Mouse (Mus musculus) heart, embryonic 13.5 days (tissue): ENCODE measurements at regions not wholly inside any gene's neighbourhood (a gene's known extent, or its start where the extent isn't known, plus 50 kb on each side); places are given as distances from the start of the nearest gene placed in this dataset.

Experiments used
- ATAC-seq: fragments of 200-750 bp; cut with Nextera tagmentation; 2 replicates; pipeline ENCODE4 v1.8.0; 2017; ENCODE audit warnings: moderate TSS enrichment; ENCODE audit not compliant: insufficient number of reproducible peaks, low FRiP score, low TSS enrichment; ENCODE audit errors: extremely low read depth
- H3K27ac ChIP-seq: fragments of 300-500 bp; sonication (generic); replicated peaks from 2 replicates; pipeline ENCODE4 v1.5.1; 2015; ENCODE audit warnings: moderate library complexity, mild to moderate bottlenecking, inconsistent platforms
- H3K27me3 ChIP-seq: fragments of 300-500 bp; sonication (generic); replicated peaks from 2 replicates; pipeline ENCODE4 v1.6.1; 2015; ENCODE audit warnings: mild to moderate bottlenecking, inconsistent platforms
- H3K36me3 ChIP-seq: fragments of 300-500 bp; sonication (generic); 2 replicates; pipeline ENCODE4 v1.6.1; 2015; ENCODE audit warnings: mild to moderate bottlenecking, inconsistent platforms
- H3K4me1 ChIP-seq: fragments of 300-500 bp; sonication (generic); 2 replicates; pipeline ENCODE4 v1.6.1; 2015; ENCODE audit warnings: inconsistent platforms
- H3K4me2 ChIP-seq: fragments of 300-500 bp; sonication (generic); 2 replicates; pipeline ENCODE4 v1.6.1; 2015; ENCODE audit warnings: inconsistent platforms, mild to moderate bottlenecking, moderate library complexity
- H3K4me3 ChIP-seq: fragments of 300-500 bp; sonication (generic); 2 replicates; pipeline ENCODE4 v1.5.1; 2015; ENCODE audit warnings: moderate library complexity, mild to moderate bottlenecking, inconsistent platforms
- H3K9ac ChIP-seq: fragments of 300-500 bp; sonication (generic); 2 replicates; pipeline ENCODE4 v1.6.1; 2015; ENCODE audit warnings: inconsistent platforms, mild to moderate bottlenecking, moderate library complexity
- H3K9me3 ChIP-seq: fragments of 300-500 bp; sonication (generic); 2 replicates; pipeline ENCODE4 v1.6.1; 2016; ENCODE audit warnings: inconsistent platforms
- WGBS: fragments of 180-500 bp; shearing (Covaris S2); methylation state at CpG from one replicate; pipeline ENCODE4 v1.1.7; 2015; ENCODE audit warnings: mixed read lengths; 5-methylcytosine and 5-hydroxymethylcytosine counted together

DNA sequence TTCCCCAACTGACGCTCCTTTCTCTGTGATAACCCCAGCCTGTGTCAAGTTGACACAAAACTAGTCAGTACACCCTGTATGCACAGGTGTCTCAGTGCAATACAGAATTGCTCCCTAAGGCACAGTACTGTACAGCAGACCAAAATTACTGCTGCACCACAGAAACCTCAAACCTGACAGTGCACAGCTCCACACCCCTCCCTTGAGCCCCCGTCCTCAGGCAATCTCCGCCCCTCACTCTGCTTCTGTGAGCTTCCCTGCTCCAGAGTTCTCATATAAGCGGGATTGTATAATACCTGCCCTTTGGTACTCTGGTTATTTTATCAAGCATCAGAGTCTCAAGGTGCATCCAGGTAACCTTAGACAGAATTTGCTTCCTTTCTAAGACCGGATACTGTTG lies 76.5 kb upstream of the Cachd1 start:
- H3K36me3 ChIP-seq, result no peaks in the 10 kb centered on the region
- no peaks in the 10 kb centered on the region for H3K4me1 ChIP-seq
- WGBS, result 64% methylated on average over 5 of the region's 5 CpGs
- no peaks in the 10 kb centered on the region for H3K9me3 ChIP-seq
- no peak overlapping the region for H3K4me2 ChIP-seq
- no peaks in the 10 kb centered on the region for H3K27me3 ChIP-seq
- H3K4me3 ChIP-seq, result no peak overlapping the region
- no peak for ATAC-seq
- H3K27ac ChIP-seq, result no peak overlapping the region
- no peak overlapping the region for H3K9ac ChIP-seq

DNA sequence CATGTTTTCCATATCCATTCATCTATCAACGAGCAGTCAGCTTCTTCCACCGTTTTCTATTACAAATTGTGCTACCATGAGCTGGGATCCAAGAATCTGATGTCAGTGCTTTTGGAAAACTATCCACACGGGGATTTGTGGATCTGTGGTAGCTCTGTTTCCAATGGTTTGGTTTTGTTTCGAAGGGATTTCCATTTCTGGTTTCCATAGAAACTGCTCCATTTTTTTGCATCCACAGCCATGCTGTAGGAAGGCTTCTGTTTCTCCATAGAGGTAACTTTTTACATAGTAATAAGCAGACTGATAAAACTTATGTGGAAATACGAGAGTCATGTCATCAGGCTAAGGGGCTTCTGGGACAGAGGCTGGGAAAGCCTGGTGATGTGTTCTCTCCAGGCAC lies 76.1 kb upstream of the Cachd1 start:
- H3K4me3 ChIP-seq, result no peak overlapping the region
- 61% methylated on average over 5 of the region's 5 CpGs for WGBS

DNA sequence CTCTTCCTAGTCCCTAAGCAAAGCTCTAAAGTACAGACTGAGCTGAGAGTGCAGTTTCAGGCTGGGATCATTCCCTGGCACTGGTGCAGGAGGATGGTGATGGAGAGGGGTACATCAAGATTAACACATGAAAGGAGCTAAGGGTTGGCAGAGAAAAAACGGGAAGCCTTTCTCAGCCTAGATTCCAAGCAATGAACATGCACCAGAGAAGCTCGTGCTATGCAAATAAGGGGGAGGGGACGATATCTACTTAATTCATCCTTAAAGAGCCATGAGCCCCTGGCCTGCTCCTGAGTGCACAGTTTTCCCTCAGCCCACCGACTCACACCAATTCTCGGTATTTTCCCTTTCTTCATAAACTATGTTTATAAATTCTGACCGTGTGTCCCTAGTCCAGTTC lies 70.5 kb upstream of the Cachd1 start:
- no peak overlapping the region for H3K4me2 ChIP-seq
- H3K27ac ChIP-seq, result no peak overlapping the region
- no peaks in the 10 kb centered on the region for H3K9me3 ChIP-seq
- H3K4me1 ChIP-seq, result no peaks in the 10 kb centered on the region
- peaks cover 5% of the 10 kb centered on the region; the same call in 1 of the 2 replicates for H3K27me3 ChIP-seq
- no peak for ATAC-seq
- no peak overlapping the region for H3K4me3 ChIP-seq
- no peak overlapping the region for H3K9ac ChIP-seq
- no peaks in the 10 kb centered on the region for H3K36me3 ChIP-seq
- WGBS, result 34% methylated on average over 6 of the region's 6 CpGs

More for the DNA sequence above, 76.1 kb upstream of the Cachd1 start:
- H3K9ac ChIP-seq, result no peak overlapping the region
- no peak for ATAC-seq
- H3K27me3 ChIP-seq, result no peaks in the 10 kb centered on the region
- H3K4me1 ChIP-seq, result no peaks in the 10 kb centered on the region
- no peak overlapping the region for H3K27ac ChIP-seq
- no peaks in the 10 kb centered on the region for H3K36me3 ChIP-seq
- no peak overlapping the region for H3K4me2 ChIP-seq
- no peaks in the 10 kb centered on the region for H3K9me3 ChIP-seq

DNA sequence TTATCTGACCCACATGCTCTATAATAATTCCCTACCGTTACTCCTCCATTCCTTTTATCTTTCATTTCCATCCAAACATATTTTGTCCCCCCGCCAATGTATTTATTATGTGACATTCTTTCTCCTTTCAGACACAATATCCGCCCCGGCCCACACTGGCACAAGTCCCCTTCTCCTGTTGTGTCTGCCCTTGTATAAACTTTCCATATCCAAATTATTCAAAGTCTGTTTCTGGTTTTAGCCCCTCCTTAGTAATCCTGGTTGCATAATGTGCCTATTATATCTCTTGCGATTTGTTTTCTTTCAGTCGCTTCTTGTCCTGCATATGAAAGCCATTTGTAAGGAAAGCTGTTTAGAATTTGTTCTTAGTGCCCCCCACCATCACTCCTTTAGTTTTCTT lies 69.3 kb upstream of the Cachd1 start:
- Histone ChIP-seq H3K9ac (no peak overlapping the region), H3K36me3 (no peaks in the 10 kb centered on the region), H3K4me3 (no peak overlapping the region), H3K27ac (no peak overlapping the region), H3K27me3 (peaks cover 5% of the 10 kb centered on the region; the same call in 1 of the 2 replicates), H3K4me2 (no peak overlapping the region), H3K9me3 (no peaks in the 10 kb centered on the region), H3K4me1 (no peaks in the 10 kb centered on the region)
- ATAC-seq, result no peak
- WGBS, result 73% methylated on average over 6 of the region's 6 CpGs

DNA sequence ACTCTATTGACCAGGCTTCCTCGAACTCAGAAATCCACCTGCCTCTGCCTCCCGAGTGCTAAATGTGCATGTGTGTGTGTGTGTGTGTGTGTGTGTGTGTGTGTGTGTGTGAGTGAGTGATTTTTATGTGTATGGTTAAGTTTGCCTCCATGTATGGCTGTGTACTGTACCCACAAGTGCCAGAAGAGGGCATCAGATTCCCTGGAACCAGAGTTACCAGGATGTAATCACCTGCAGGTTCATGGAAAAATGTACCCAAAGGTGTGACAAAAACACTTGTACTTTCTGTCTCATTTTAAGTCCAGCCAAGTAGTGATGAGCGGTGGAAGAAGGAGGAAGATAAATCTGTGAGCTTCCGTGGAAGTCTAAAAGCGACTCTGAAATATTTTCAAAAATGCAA lies 68.2 kb upstream of the Cachd1 start:
- Histone ChIP-seq H3K4me2 (no peak overlapping the region), H3K4me3 (no peak overlapping the region), H3K27me3 (peaks cover 5% of the 10 kb centered on the region; the same call in 1 of the 2 replicates), H3K9me3 (no peaks in the 10 kb centered on the region), H3K4me1 (no peaks in the 10 kb centered on the region), H3K9ac (no peak overlapping the region), H3K36me3 (no peaks in the 10 kb centered on the region), H3K27ac (no peak overlapping the region)
- 80% methylated on average over 5 of the region's 5 CpGs for WGBS
- ATAC-seq, result no peak

DNA sequence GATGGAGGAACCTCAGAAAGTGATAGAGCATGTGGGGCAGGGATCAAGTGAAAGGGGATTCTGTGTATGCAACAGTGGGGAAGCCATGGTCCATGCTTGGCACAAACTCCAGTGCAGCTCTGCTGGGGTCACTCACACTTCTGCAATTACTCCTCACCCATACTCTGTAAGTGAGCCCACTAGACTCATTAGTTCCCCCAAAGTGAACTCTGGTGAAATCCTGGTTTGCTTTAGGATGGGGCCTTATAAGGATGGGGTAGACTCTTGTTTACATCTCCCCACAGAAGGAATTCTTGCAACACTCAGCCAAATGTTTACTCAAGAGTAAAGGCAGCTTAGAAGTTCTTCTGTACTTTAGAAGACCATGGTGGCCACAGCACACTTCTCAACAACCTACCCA lies 62.2 kb upstream of the Cachd1 start:
- no peak for ATAC-seq
- H3K4me2 ChIP-seq, result no peak overlapping the region
- H3K27ac ChIP-seq, result no peak overlapping the region

DNA sequence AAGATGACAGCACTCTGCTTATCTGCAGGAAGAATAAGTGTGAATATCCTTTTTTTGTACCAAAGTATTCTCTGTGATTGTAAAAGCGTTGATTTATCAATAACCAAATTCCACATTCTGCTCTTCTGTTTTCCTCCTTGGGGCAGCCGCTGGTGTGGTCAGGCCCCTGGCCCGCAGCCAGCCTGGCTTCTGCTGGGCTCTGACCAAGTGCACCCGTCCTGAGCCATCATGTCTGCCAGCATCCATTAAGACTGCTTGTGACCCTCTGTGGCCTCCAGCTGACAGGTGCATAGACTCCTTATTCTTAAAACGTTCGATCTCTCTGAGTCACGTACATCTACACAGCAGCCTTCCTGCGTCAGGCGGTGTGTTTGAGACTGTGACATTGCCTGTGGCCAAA lies 58.9 kb upstream of the Cachd1 start:
- no peak for ATAC-seq
- no peak overlapping the region for H3K27ac ChIP-seq
- H3K27me3 ChIP-seq, result no peaks in the 10 kb centered on the region
- no peaks in the 10 kb centered on the region for H3K9me3 ChIP-seq
- WGBS, result 82% methylated on average over 9 of the region's 9 CpGs
- no peak overlapping the region for H3K4me3 ChIP-seq
- H3K36me3 ChIP-seq, result no peaks in the 10 kb centered on the region
- no peak overlapping the region for H3K9ac ChIP-seq
- no peak overlapping the region for H3K4me2 ChIP-seq
- H3K4me1 ChIP-seq, result no peaks in the 10 kb centered on the region

More for the DNA sequence above, 62.2 kb upstream of the Cachd1 start:
- H3K4me1 ChIP-seq, result no peaks in the 10 kb centered on the region
- H3K36me3 ChIP-seq, result no peaks in the 10 kb centered on the region
- H3K27me3 ChIP-seq, result peaks cover 5% of the 10 kb centered on the region; the same call in 1 of the 2 replicates
- H3K4me3 ChIP-seq, result no peak overlapping the region
- H3K9me3 ChIP-seq, result no peaks in the 10 kb centered on the region
- H3K9ac ChIP-seq, result no peak overlapping the region

DNA sequence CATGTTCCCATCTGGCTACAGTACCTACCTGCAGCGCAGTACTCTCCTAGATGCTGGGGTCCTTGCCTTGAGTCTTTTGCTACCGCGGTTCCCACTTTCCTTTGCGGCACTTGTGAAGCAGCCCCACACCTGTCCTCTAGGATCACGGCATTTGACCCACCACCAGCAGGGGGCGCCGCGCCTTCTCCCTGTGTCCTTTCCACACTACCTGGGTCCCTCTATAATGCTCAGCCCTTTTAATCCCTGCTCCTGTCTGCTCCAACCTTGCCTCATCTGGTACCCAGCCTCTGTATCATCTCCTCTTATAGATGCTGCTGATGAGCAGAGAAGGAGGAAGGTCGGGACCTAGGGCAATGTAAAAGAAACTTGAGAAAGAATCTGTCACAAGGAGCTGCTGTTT lies 53.9 kb upstream of the Cachd1 start:
- Histone ChIP-seq H3K9ac (no peak overlapping the region), H3K9me3 (no peaks in the 10 kb centered on the region), H3K27me3 (0 out of 2 replicates have a peak, but pooled peaks cover 5% of the 10 kb centered on the region), H3K4me1 (no peaks in the 10 kb centered on the region), H3K4me2 (no peak overlapping the region), H3K4me3 (no peak overlapping the region), H3K27ac (no peak overlapping the region), H3K36me3 (no peaks in the 10 kb centered on the region)
- ATAC-seq, result no peak
- WGBS, result 17% methylated on average over 9 of the region's 9 CpGs

DNA sequence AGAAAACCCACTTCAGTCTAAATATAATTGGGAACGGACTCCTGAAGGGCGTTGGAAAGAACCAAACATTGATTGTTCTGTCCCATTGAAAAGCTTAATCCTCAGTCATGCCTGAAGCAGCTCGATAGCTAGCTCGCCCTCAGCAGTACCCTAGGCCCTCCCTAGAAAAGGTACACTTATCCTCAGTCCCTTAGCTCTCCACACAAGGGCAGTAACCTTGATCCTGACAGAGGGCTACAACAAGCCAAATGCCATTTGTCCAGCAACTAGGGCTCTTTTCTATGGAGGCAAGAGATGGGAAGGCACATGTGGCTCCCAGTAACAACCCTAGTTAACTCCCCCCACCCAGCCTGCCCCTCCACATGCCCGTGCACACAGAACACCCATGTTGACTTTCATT lies 53.4 kb upstream of the Cachd1 start:
- Histone ChIP-seq H3K27me3 (0 out of 2 replicates have a peak, but pooled peaks cover 5% of the 10 kb centered on the region), H3K36me3 (no peaks in the 10 kb centered on the region), H3K4me3 (no peak overlapping the region), H3K9me3 (no peaks in the 10 kb centered on the region), H3K4me1 (no peaks in the 10 kb centered on the region), H3K4me2 (no peak overlapping the region), H3K9ac (no peak overlapping the region), H3K27ac (no peak overlapping the region)
- ATAC-seq, result no peak
- 70% methylated on average over 5 of the region's 5 CpGs for WGBS

DNA sequence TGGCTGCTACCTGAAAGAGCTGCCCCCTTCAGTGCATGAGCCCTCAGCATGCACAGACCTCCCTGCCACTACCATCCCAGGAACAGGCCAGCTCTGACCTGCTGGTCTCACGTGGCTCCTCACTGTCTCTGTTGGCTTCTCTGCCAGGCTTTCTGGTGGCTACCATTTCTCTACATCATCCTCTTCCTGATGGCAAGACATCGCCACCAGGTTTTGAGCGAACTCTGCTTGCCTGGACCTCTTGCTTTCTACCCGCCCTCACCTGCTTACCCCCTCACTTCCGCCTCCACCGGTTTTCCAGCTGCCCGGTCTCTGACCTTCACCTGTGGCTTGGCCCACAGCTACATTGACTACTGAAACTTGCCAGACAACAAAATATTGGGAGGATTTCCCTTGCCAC lies 50.7 kb upstream of the Cachd1 start:
- Histone ChIP-seq H3K4me3 (no peak overlapping the region), H3K27ac (no peak overlapping the region), H3K4me2 (no peak overlapping the region), H3K4me1 (no peaks in the 10 kb centered on the region), H3K9me3 (no peaks in the 10 kb centered on the region), H3K36me3 (no peaks in the 10 kb centered on the region), H3K9ac (no peak overlapping the region), H3K27me3 (0 out of 2 replicates have a peak, but pooled peaks cover 5% of the 10 kb centered on the region)
- no peak for ATAC-seq
- WGBS, result 87% methylated on average over 7 of the region's 7 CpGs

DNA sequence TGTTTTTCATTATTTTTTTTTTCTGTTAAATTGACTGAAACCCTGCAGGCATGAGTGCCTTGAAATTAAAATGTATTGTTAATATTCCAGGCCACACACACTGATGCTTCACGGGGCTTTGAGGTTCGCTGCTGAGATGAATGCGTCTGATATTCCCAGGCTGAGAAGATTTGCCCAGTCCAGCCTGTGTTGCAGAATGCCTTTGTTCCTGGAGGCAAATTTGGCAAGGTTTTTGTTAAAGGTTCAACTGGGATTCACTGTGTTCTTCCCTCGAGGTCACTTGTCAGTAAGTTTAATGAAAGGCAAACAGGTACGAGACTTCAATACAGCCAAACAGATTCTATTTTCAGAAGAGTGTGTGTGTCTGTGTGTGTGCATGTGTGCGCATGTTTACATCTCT lies 50.0 kb upstream of the Cachd1 start:
- H3K36me3 ChIP-seq, result no peaks in the 10 kb centered on the region
- no peak overlapping the region for H3K4me3 ChIP-seq
- H3K27me3 ChIP-seq, result 0 out of 2 replicates have a peak, but pooled peaks cover 5% of the 10 kb centered on the region
- ATAC-seq, result no peak
- H3K4me2 ChIP-seq, result no peak overlapping the region
- no peaks in the 10 kb centered on the region for H3K4me1 ChIP-seq
- H3K9me3 ChIP-seq, result no peaks in the 10 kb centered on the region
- 75% methylated on average over 6 of the region's 6 CpGs for WGBS
- no peak overlapping the region for H3K9ac ChIP-seq
- H3K27ac ChIP-seq, result no peak overlapping the region
